20 mouse cellular contexts compared by ENCODE assay signal in the genomic region with DNA sequence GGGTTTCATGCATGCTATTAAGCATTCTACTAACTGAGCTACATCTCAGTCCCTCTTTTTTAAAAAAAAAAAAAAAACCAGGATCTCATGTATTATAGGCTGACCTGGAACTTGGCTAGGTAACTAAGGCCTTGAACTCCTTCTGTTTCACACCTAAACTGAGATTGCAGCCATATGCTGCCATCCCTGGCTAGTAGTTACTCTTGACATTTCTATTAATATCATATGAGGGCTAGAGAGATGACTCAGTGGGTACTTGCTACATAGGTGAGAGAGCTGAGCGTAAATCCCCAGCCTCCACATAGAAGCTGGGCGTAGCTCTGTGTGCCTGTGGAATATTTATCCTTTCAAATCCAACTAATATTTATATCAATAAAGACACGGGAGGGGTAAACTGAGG. TPM values are rescaled to one million over a fixed set of nuclear protein-coding genes. Genes with fewer than 3 reads are reported as not detected.
A peak's percentile ranks its signal among the peaks of the same experiment; 100 is the strongest.
DNase-seq lines count a peak whose midpoint lies in the region; ATAC-seq and TF ChIP-seq lines count a peak whose summit lies in the region.
"Had no signal": no experiment of that assay in that cellular context is flagged by ENCODE, and none has a peak within 500 bp of the region (broad histone marks: within the 10 kb centered on the region; RNA-seq: fewer than 3 reads in every experiment).

No protein-coding gene starts in this region.

- H3K4me3 ChIP-seq in gastrocnemius, adult 2 months = peak overlapping the region; percentile 23
- no peak overlapping the region for H3K4me3 ChIP-seq in liver, embryonic 11.5 days (ENCODE audit: low read depth, low read length)
- H3K4me3 ChIP-seq in liver, embryonic 12.5 days = no peak overlapping the region; the same call in 1 of the 2 replicates
- H3K4me3 ChIP-seq: embryonic facial prominence, embryonic 12.5 days; forebrain, embryonic 15.5 days; heart, embryonic 15.5 days had no signal

- no peak overlapping the region for H3K9ac ChIP-seq in liver, embryonic 11.5 days (ENCODE audit: low read depth, low read length)
- peak overlapping the region; percentile 68 for H3K9ac ChIP-seq in liver, embryonic 12.5 days
- H3K9ac ChIP-seq: embryonic facial prominence, embryonic 12.5 days; forebrain, embryonic 15.5 days; heart, embryonic 15.5 days; neural tube, embryonic 15.5 days had no signal

- no peak for TF ChIP-seq CTCF in gastrocnemius, adult 2 months (IDR thresholded peaks at IDR 0.05)

- H3K9me3 ChIP-seq in liver, embryonic 11.5 days (ENCODE audit: control insufficient read depth, low read length) = no peaks in the 10 kb centered on the region
- H3K9me3 ChIP-seq in liver, embryonic 12.5 days (replicated peaks) = no peaks in the 10 kb centered on the region
- H3K9me3 ChIP-seq: embryonic facial prominence, embryonic 12.5 days; forebrain, embryonic 15.5 days; heart, embryonic 15.5 days; neural tube, embryonic 15.5 days had no signal

- H3K4me1 ChIP-seq in liver, embryonic 11.5 days (replicated peaks; ENCODE audit: control insufficient read depth, insufficient read depth, low read length) = peaks cover 32% of the 10 kb centered on the region
- peaks cover 67% of the 10 kb centered on the region for H3K4me1 ChIP-seq in liver, embryonic 12.5 days

- H3K36me3 ChIP-seq in liver, embryonic 11.5 days (ENCODE audit: control insufficient read depth, insufficient read depth, low read length) = peaks cover 6% of the 10 kb centered on the region; the same call in 1 of the 2 replicates
- H3K36me3 ChIP-seq in liver, embryonic 12.5 days = peaks cover 24% of the 10 kb centered on the region

- intact Hi-C loops in gastrocnemius, adult 2 months (cut with DNase I) = loop anchor here (5.0 to 10.0 kb wide), 3 partner anchors 88 to 390 kb away; partner anchors contain the start of genes Hdac10 and Trabd

- H3K4me2 ChIP-seq in liver, embryonic 11.5 days = peak overlapping the region; percentile 85
- H3K4me2 ChIP-seq in liver, embryonic 12.5 days = peak overlapping the region; percentile 82
- H3K4me2 ChIP-seq: embryonic facial prominence, embryonic 12.5 days; forebrain, embryonic 15.5 days; heart, embryonic 15.5 days had no signal

- no peaks in the 10 kb centered on the region for H3K27me3 ChIP-seq in liver, embryonic 11.5 days (replicated peaks; ENCODE audit: control insufficient read depth, insufficient read depth, low read length)
- H3K27me3 ChIP-seq in liver, embryonic 12.5 days (replicated peaks) = no peaks in the 10 kb centered on the region
- H3K27me3 ChIP-seq: embryonic facial prominence, embryonic 12.5 days; forebrain, embryonic 15.5 days; heart, embryonic 15.5 days; neural tube, embryonic 15.5 days had no signal

- no peak for DNase-seq in gastrocnemius, adult 2 months
- DNase-seq in gastrocnemius, postnatal 4 days (ENCODE audit: low spot score in 2 of 2) = no peak
- DNase-seq in liver, embryonic 11.5 days (ENCODE audit: low spot score) = no peak
- DNase-seq in liver = no peak
- DNase-seq in right cerebral cortex, postnatal 4 days = no peak
- DNase-seq in lung, postnatal 14 days = no peak
- DNase-seq in kidney, adult 11 months = no peak
- DNase-seq: B cell, adult 2 months; kidney, postnatal 10 days; left cerebral cortex, postnatal 4 days; lung, postnatal 36 days; right cerebral cortex, postnatal 14 days; thymus, postnatal 14 days had no signal

- no peak for ATAC-seq in liver, embryonic 11.5 days (replicated peaks; ENCODE audit: low FRiP score)
- no peak for ATAC-seq in liver, embryonic 12.5 days
- ATAC-seq: forebrain, embryonic 15.5 days; midbrain, embryonic 16.5 days had no signal

- 94% methylated on average over 3 of the region's 3 CpGs for WGBS in liver, embryonic 11.5 days
- 80% methylated on average over 3 of the region's 3 CpGs for WGBS in liver, embryonic 12.5 days (ENCODE audit: insufficient replicate concordance)

- H3K27ac ChIP-seq in gastrocnemius, adult 2 months = peak overlapping the region; percentile 99
- peak overlapping the region; percentile 99 for H3K27ac ChIP-seq in liver, embryonic 11.5 days (ENCODE audit: low read depth, low read length)
- H3K27ac ChIP-seq in liver, embryonic 12.5 days = peak overlapping the region; percentile 98
- H3K27ac ChIP-seq: embryonic facial prominence, embryonic 12.5 days; forebrain, embryonic 15.5 days; neural tube, embryonic 15.5 days; stomach, postnatal 0 days had no signal

RNA-seq across cellular contexts. Expression of gene Ppp6r2, which starts 3.6 kb away (rescaled TPM):
- 10 to 100 TPM; 90.7 to 94.1 TPM for total RNA-seq in gastrocnemius, adult 2 months (2021)
- total RNA-seq in gastrocnemius, postnatal 4 days (2021) = 10 to 100 TPM; 64.2 to 70.0 TPM
- 25.0 and 31.6 TPM in 2 replicates for polyA plus RNA-seq in liver, embryonic 11.5 days (2014; fragmentation: Nextera tagmentation; extraction: Ambion mirVana)
- polyA plus RNA-seq in liver, embryonic 12.5 days (2016; fragmentation: Nextera tagmentation; extraction: Ambion mirVana) = 21.4 and 23.9 TPM in 2 replicates

RNA-seq across cellular contexts. Expression of gene Dennd6b, which starts 18.7 kb away (rescaled TPM):
- total RNA-seq in gastrocnemius, adult 2 months (2021) = 10 to 100 TPM in 1 of 2 experiments, 1 to 10 TPM in 1; 8.9 to 10.9 TPM
- total RNA-seq in gastrocnemius, postnatal 4 days (2021) = 1 to 10 TPM; 7.9 to 9.0 TPM
- polyA plus RNA-seq in liver, embryonic 11.5 days (2014; fragmentation: Nextera tagmentation; extraction: Ambion mirVana) = 9.5 and 10.5 TPM in 2 replicates
- 5.3 and 5.5 TPM in 2 replicates for polyA plus RNA-seq in liver, embryonic 12.5 days (2016; fragmentation: Nextera tagmentation; extraction: Ambion mirVana)

RNA-seq across cellular contexts. Expression of gene Plxnb2, which starts 34.4 kb away (rescaled TPM):
- 1 to 10 TPM; 8.3 to 8.7 TPM for total RNA-seq in gastrocnemius, adult 2 months (2021)
- total RNA-seq in gastrocnemius, postnatal 4 days (2021) = 10 to 100 TPM; 81.0 to 84.7 TPM
- 70.5 and 78.3 TPM in 2 replicates for polyA plus RNA-seq in liver, embryonic 11.5 days (2014; fragmentation: Nextera tagmentation; extraction: Ambion mirVana)
- 38.5 and 38.8 TPM in 2 replicates for polyA plus RNA-seq in liver, embryonic 12.5 days (2016; fragmentation: Nextera tagmentation; extraction: Ambion mirVana)

Comparison
In these comparisons a context has a peak if more than half of its experiments do, and no peak if none do; other contexts are left out.
1. RNA of gene Plxnb2, which starts 34.4 kb away (total RNA-seq): 81.0 to 84.7 TPM in gastrocnemius, postnatal 4 days; 8.3 to 8.7 TPM in gastrocnemius, adult 2 months; every median in the first group is over 4 times any median in the second.
2. Peak in every context shown above with its lines, with median percentiles within 50 percentile points of each other: H3K27ac ChIP-seq.